13 mouse cellular contexts compared by ENCODE assay signal in genomic region chr10:40527573-40527972, GRCm38 (mm10). TPM values are rescaled to one million over a fixed set of nuclear protein-coding genes. Genes with fewer than 3 reads are reported as not detected.
A peak's percentile ranks its signal among the peaks of the same experiment; 100 is the strongest.
DNase-seq lines count a peak whose midpoint lies in the region; ATAC-seq and TF ChIP-seq lines count a peak whose summit lies in the region.
"Had no signal": no experiment of that assay in that cellular context is flagged by ENCODE, and none has a peak within 500 bp of the region (broad histone marks: within the 10 kb centered on the region; RNA-seq: fewer than 3 reads in every experiment).

No protein-coding gene starts in this region.

- peaks cover 27% of the 10 kb centered on the region for H3K27me3 ChIP-seq in limb, embryonic 12.5 days
- H3K27me3 ChIP-seq in stomach, postnatal 0 days (ENCODE audit: control insufficient read depth, insufficient read depth, low read length), result no peaks in the 10 kb centered on the region

- no peak overlapping the region for H3K27ac ChIP-seq in limb, embryonic 12.5 days
- H3K27ac ChIP-seq in stomach, postnatal 0 days (replicated peaks), result no peak overlapping the region
- H3K27ac ChIP-seq: forebrain, embryonic 12.5 days had no signal

- peak; percentile 16 to 25 for DNase-seq in heart, postnatal 10 days
- DNase-seq in heart, adult 9 months (ENCODE audit: low spot score in 2 of 2), result no peak
- peak; percentile 10 for DNase-seq in stomach, postnatal 0 days (ENCODE audit: low spot score)
- no peak for DNase-seq in left cerebral cortex, adult 9 months (ENCODE audit: low spot score in 2 of 2)
- no peak for DNase-seq in cerebellum, adult 8-10 months
- no peak for DNase-seq in retina, embryonic 14.5 days (ENCODE audit: low spot score)
- DNase-seq: cerebellum, adult 2 months had no signal

- H3K4me3 ChIP-seq in limb, embryonic 12.5 days (replicated peaks), result no peak overlapping the region
- H3K4me3 ChIP-seq in stomach, postnatal 0 days (ENCODE audit: low read depth, low read length), result no peak overlapping the region
- H3K4me3 ChIP-seq: forebrain, embryonic 12.5 days had no signal

- WGBS in limb, embryonic 12.5 days, result 28% methylated on average over 8 of the region's 8 CpGs
- WGBS in stomach, postnatal 0 days, result 36% methylated on average over 8 of the region's 8 CpGs

- peaks cover 38% of the 10 kb centered on the region for H3K4me1 ChIP-seq in limb, embryonic 12.5 days (replicated peaks)
- H3K4me1 ChIP-seq in stomach, postnatal 0 days (replicated peaks; ENCODE audit: control insufficient read depth, insufficient read depth), result no peaks in the 10 kb centered on the region

- no peak overlapping the region for H3K9ac ChIP-seq in limb, embryonic 12.5 days (replicated peaks)
- no peak overlapping the region for H3K9ac ChIP-seq in stomach, postnatal 0 days (ENCODE audit: low read length)
- H3K9ac ChIP-seq: forebrain, embryonic 12.5 days had no signal

- ATAC-seq in CD4-positive, CD25-positive, alpha-beta regulatory T cell, adult 4 months, result peak; percentile 84
- no peak for ATAC-seq in limb, embryonic 12.5 days (ENCODE audit: insufficient number of reproducible peaks, insufficient read depth, low FRiP score, low TSS enrichment, low read depth)
- no peak for ATAC-seq in stomach, postnatal 0 days (ENCODE audit: low FRiP score, low TSS enrichment)
- ATAC-seq: hindbrain, embryonic 16.5 days had no signal

- TF ChIP-seq CTCF in stomach, postnatal 0 days (IDR thresholded peaks at IDR 0.05; ENCODE audit: low read depth), result no peak

- 0 out of 2 replicates have a peak overlapping the region, but pooled peaks have one; percentile 1 for H3K4me2 ChIP-seq in limb, embryonic 12.5 days
- no peak overlapping the region for H3K4me2 ChIP-seq in stomach, postnatal 0 days (replicated peaks; ENCODE audit: low read depth)
- H3K4me2 ChIP-seq: forebrain, embryonic 12.5 days had no signal

- intact Hi-C loops in heart, postnatal 10 days (cut with DNase I), result loop anchor here (5.0 kb wide), 1 partner anchor 470 kb away; no protein-coding TSS in a partner anchor

- H3K9me3 ChIP-seq in limb, embryonic 12.5 days, result peaks cover 7% of the 10 kb centered on the region
- H3K9me3 ChIP-seq in stomach, postnatal 0 days (ENCODE audit: control insufficient read depth, low read length), result no peaks in the 10 kb centered on the region
- H3K9me3 ChIP-seq: forebrain, embryonic 12.5 days had no signal

- no peaks in the 10 kb centered on the region for H3K36me3 ChIP-seq in limb, embryonic 12.5 days
- H3K36me3 ChIP-seq in stomach, postnatal 0 days (ENCODE audit: control insufficient read depth, insufficient read depth, low read length), result no peaks in the 10 kb centered on the region
- H3K36me3 ChIP-seq: forebrain, embryonic 12.5 days had no signal

- TF ChIP-seq EP300 in stomach, postnatal 0 days (optimal IDR thresholded peaks at IDR 0.05), result no peak

RNA-seq across cellular contexts. Expression of gene Slc22a16, which starts 42.6 kb away (rescaled TPM):
- not detected for total RNA-seq in heart, postnatal 10 days (2021)
- not detected for polyA plus RNA-seq in CD4-positive, CD25-positive, alpha-beta regulatory T cell, adult 4 months (2017; shearing (Covaris generic))
- not detected in 2 replicates for polyA plus RNA-seq in limb, embryonic 12.5 days (2016; fragmentation: Nextera tagmentation; extraction: Ambion mirVana)
- 0.04 TPM in 1 of 2 replicates, not detected in the other for polyA plus RNA-seq in stomach, postnatal 0 days (2015; fragmentation: Nextera tagmentation; extraction: Ambion mirVana)
- total RNA-seq: left cerebral cortex, adult 18-20 months; midbrain, postnatal 0 days had no signal
- polyA plus RNA-seq: cerebellum, adult 2 months; forebrain, embryonic 12.5 days; hindbrain, embryonic 16.5 days; midbrain, postnatal 0 days had no signal

Comparison
In these comparisons a context has a peak if more than half of its experiments do, and no peak if none do; other contexts are left out.
1. DNase-seq: peak in heart, postnatal 10 days (2 of 2) and stomach, postnatal 0 days (single experiment); none in heart, adult 9 months (0 of 2), left cerebral cortex, adult 9 months (0 of 2), cerebellum, adult 8-10 months (single experiment) and retina, embryonic 14.5 days (single experiment).